Mouse (Mus musculus) CD4-positive, CD25-positive, alpha-beta regulatory T cell, adult 2 months (primary cell): ENCODE measurements around the gene Nrf1.

ENCODE experiments used
- DNase-seq: peaks from one replicate; pipeline ENCODE4 v3.0.0-alpha.2; 2012; ENCODE audit warnings: low read depth, low spot score

The Nrf1 gene

DNA sequence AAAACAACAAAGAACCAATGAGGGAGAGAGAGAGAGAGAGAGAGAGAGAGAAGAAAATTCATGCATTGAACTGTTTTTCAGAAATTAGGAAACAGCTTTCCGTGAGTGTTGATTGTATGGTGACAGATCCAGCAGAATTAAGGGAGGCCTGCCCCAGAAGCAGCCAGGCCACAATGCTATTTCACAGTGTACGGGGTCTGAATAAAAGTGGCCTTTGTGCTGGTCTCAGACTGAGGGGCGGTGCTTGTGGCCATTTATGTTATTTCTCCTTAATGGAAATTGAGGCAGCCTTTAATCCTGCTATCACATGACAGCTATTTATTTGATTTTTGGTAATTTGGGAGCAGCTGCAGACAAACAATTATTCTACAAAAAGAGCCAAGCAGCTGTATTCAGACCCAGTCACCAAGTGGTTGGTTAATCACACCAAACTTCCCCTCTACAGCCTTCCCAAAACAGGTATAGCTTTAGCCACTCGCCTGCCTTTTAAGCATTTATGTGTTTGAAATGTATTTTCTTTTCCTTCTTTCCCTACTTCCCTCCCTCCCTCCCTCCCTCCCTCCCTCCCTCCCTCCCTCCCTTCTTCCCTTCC lies 31.2 kb downstream of the Nrf1 start:
- DNase-seq: no peak

DNA sequence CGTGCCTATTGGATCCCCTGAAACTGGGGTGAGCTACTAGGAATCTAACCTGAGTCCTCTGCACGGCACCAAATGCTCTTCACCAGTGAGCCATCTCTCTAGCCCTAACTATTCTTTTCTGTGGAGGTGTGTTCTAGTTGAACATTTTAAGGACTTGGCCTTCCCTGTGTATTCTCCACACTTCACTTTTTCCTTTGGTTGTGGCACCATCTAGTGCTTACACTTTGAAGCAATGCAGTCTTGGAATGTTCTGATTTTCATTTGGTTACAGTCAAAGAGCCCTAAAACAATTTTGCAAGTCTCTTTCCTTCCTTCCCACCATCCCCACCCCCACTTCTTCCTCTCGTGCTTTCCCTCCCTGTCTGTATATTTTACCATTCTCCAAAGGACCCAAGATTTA lies 33.6 kb downstream of the Nrf1 start:
- DNase-seq: peak; percentile 48

DNA sequence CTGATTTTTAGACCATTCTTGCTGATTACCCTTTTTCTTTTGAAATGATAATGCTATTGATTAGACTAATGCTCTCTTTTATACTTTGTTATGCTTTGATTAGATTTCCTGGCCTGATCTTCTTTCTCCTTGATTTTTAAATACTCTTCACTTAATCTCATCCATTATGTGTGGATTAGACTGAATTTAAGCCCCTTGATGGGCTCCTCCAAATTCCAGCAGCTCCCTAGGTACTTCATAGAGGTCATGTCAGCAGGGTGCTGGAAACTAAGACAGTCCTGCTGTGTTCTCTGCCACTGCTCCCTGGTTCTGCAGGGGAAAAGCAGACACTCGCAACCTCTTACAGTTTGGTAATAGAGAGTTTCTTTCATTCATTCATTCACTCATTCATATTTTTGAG lies 35.5 kb downstream of the Nrf1 start:
- DNase-seq: no peak

DNA sequence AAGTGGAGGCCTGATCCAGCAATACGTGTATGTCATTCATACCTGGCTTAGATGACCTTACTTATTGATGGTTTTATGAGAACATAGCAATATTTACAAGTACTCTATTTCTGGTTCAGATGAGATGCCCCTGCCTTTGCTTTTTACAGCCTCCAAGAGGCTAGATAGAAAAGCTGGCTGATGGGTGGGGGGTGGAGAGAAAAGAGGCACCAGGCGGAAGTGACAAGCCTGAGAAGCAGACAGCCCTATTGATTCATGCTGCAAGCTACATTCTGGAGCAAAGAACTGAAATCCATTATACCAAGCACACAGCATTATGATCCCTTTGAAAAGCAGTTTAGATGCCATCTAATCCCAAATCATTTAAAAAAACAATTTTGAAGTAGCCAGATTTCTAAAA lies 37.6 kb downstream of the Nrf1 start:
- peak; percentile 19 for DNase-seq

DNA sequence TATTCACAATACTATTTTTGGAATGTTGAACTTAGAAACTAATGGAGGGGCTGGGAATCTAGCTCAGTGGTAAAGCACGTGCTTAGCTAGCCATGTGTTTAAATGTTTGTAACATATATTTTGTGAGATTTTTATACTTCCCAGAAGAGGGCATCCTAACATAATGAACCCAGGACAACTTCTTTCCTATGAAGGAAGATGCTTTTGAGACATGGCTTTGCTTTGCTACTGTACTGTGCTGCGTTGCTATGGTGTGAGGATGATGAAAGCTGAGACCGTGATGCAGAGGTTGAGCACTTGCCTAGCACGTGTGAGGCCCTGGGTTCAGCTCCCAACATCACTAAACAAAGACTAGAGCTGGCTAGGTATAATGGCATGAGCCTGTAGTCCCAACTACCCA lies 43.4 kb downstream of the Nrf1 start:
- no peak for DNase-seq

DNA sequence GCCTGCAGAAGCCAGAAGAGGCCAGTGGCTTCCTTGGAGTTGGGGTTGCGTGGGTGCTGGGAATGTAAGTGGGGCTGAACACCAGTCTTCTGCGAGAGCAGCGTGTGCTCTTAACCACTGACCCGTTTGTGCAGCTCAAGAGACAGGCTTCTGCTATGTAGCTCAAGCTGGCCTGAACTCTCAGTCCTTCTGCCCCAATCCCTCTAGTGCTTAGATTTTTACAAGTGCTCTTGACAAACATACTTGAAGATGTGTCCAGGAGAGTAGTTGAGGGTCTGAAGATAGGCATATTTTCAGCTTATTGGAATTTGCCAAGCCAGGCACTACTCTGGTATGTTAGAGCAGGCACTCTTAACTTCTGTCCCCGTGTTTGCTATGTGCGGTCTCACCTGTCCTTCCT lies 45.0 kb downstream of the Nrf1 start:
- DNase-seq: no peak

GRCm38 (mm10) chr6:30101773-30102415 lies 54.1 kb downstream of the Nrf1 start:
- DNase-seq: no peak

GRCm38 (mm10) chr6:30106091-30106490 lies 58.3 kb downstream of the Nrf1 start:
- DNase-seq: no peak

DNA sequence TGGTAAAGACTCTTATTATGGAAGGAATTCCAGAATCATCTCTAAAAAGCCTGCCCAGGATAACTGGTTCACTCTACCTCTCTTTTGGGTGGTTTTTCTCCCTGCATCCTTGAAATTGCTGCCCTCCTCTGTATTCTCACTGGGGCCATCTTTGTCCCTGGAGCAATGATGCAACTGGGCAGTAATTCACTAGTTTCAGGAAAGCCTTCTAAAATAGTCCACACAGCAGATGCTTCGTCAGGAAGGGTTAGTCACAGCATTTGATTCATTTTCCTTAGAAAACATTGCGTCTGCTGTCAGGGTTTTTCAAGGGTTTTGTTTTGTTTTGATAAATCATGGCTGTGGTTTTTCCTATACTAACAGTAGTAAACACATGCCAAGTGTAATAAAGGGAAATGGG lies 59.7 kb downstream of the Nrf1 start:
- no peak for DNase-seq

DNA sequence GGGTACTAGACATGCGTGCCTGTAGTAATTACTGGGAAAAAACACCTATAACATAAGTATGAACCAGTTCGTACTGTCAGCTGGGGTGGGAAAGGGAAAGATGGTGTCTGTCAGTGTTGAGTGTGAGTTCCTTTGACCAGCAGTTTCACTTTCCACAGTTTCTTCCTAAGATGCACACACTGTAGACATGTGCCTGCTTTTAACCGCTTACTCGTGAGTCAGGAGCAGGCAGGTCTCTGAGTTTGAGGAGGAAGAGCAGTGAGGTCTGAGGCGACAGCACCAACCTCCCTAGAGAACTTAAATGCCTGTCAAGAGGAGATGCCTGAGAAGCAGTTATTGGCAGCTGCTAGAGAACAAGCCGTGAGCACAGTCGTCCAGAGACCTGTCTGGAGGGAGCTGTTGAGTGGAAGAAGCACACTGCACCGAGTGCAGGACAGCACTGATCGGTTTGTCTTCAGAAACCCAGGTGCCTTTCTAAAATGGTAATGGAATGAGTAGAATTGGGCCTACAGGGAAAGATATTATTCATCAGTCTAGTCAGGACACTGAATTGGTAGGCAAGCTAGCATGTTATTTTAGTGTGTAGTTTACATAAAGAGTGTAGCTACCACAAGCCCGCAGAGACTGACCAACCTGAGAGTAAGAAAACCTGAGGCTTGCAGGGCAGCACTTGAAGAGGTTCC lies 62.2 kb downstream of the Nrf1 start:
- no peak for DNase-seq

- DNase-seq: no peak
Measured at GRCm38 (mm10) chr6:30112349-30113132, 64.8 kb downstream of the Nrf1 start.

DNA sequence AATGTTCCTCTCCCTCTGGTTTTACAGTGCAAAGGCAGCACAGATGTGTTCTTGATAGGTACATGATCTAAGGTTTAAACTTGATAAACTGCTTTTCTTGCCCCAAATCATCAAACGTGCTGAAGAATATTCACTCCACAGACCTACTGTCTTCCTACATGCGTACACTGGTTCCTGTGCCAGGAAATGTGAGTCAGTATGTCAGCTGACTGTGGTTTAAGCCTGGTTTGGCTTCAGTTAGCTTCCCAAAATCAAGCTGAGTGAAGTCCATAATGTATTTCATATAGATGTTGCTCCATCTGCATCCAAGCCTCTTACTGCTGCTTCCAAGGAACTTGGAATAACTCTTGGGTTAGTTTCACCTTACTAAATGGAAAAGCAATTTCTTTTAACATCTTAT lies 66.3 kb downstream of the Nrf1 start:
- no peak for DNase-seq

GRCm38 (mm10) chr6:30121152-30121551 lies 73.4 kb downstream of the Nrf1 start:
- DNase-seq: no peak

- no peak for DNase-seq
Measured at GRCm38 (mm10) chr6:30121600-30121999, 73.8 kb downstream of the Nrf1 start.

- DNase-seq: no peak
Measured at GRCm38 (mm10) chr6:30123391-30123790, 75.6 kb downstream of the Nrf1 start.

DNA sequence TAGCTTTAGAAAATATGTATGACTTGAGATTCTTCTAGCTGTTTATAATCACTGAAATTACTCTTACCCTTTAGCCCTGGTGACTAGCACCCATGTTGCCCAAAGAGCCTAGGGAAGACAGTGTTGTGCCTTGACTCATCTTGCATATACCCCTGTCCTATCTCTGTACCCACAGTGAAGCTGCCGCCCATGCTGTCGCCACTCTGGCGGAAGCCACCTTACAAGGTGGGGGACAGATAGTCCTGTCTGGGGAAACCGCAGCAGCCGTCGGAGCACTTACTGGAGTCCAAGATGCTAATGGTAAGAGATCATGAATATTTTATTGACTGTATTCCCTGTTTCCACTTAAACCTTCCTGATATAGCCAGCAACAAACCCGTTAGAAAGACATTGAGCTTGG lies 78.3 kb downstream of the Nrf1 start:
- no peak for DNase-seq

- DNase-seq: no peak
Measured at GRCm38 (mm10) chr6:30126766-30127165, 79.0 kb downstream of the Nrf1 start.

- no peak for DNase-seq
Measured at GRCm38 (mm10) chr6:30132399-30132798, 84.6 kb downstream of the Nrf1 start.

GRCm38 (mm10) chr6:30135590-30135989 lies 87.8 kb downstream of the Nrf1 start:
- DNase-seq: no peak

- DNase-seq: no peak
Measured at GRCm38 (mm10) chr6:30137227-30137626, 89.4 kb downstream of the Nrf1 start.

- DNase-seq: no peak
Measured at GRCm38 (mm10) chr6:30139329-30140045, 91.7 kb downstream of the Nrf1 start.

- no peak for DNase-seq
Measured at GRCm38 (mm10) chr6:30143263-30143662, 95.5 kb downstream of the Nrf1 start.
